Mouse (Mus musculus): ENCODE results near the gene Neurl1a. TPM values are rescaled to one million over a fixed set of nuclear protein-coding genes. Genes with fewer than 3 reads are reported as not detected.

The Neurl1a gene
- polyA plus RNA-seq, 1 experiment from 2014 or later: 5.4 TPM

GRCm38 (mm10) chr19:47174515-47174914 is 4.1 kb upstream of the Neurl1a start:
- Histone ChIP-seq H3K4me1 (replicated peaks) (peaks cover 8% of the 10 kb centered on the region), H3K9me3 (no peaks in the 10 kb centered on the region), H3K4me2 (replicated peaks) (no peak overlapping the region), H3K36me3 (no peaks in the 10 kb centered on the region), H3K9ac (no peak overlapping the region), H3K27ac (no peak overlapping the region), H3K27me3 (replicated peaks) (peaks cover 6% of the 10 kb centered on the region), H3K4me3 (replicated peaks) (no peak overlapping the region)
- ATAC-seq: no peak
- 54% methylated on average over 3 of the region's 3 CpGs for WGBS

GRCm38 (mm10) chr19:47175472-47175871 is 3.1 kb upstream of the Neurl1a start:
- H3K9me3 ChIP-seq: no peaks in the 10 kb centered on the region
- WGBS: 62% methylated on average over 2 of the region's 2 CpGs
- no peak for ATAC-seq
- no peak overlapping the region for H3K4me2 ChIP-seq (replicated peaks)
- H3K4me3 ChIP-seq (replicated peaks): no peak overlapping the region
- H3K36me3 ChIP-seq: no peaks in the 10 kb centered on the region
- no peak overlapping the region for H3K9ac ChIP-seq
- H3K4me1 ChIP-seq (replicated peaks): peaks cover 9% of the 10 kb centered on the region
- peaks cover 13% of the 10 kb centered on the region for H3K27me3 ChIP-seq (replicated peaks)
- H3K27ac ChIP-seq: no peak overlapping the region

- Histone ChIP-seq H3K9me3 (no peaks in the 10 kb centered on the region), H3K9ac (no peak overlapping the region), H3K27me3 (replicated peaks) (peaks cover 13% of the 10 kb centered on the region), H3K36me3 (no peaks in the 10 kb centered on the region), H3K27ac (no peak overlapping the region), H3K4me3 (replicated peaks) (no peak overlapping the region), H3K4me1 (replicated peaks) (peaks cover 9% of the 10 kb centered on the region), H3K4me2 (replicated peaks) (no peak overlapping the region)
- no peak for ATAC-seq
- WGBS: 69% methylated on average over 2 of the region's 2 CpGs
These were observed 1.6 kb upstream of the Neurl1a start for GRCm38 (mm10) chr19:47176916-47177505.

GRCm38 (mm10) chr19:47178001-47178400 is 619 bp upstream of the Neurl1a start:
- Histone ChIP-seq H3K27me3 (replicated peaks) (peaks cover 13% of the 10 kb centered on the region), H3K4me3 (replicated peaks) (peak overlapping the region; percentile 74; the same call in 1 of the 2 replicates), H3K36me3 (no peaks in the 10 kb centered on the region), H3K9me3 (no peaks in the 10 kb centered on the region), H3K9ac (no peak overlapping the region), H3K4me2 (replicated peaks) (peak overlapping the region; percentile 100), H3K27ac (no peak overlapping the region), H3K4me1 (replicated peaks) (peaks cover 9% of the 10 kb centered on the region)
- WGBS: 20% methylated on average over 10 of the region's 10 CpGs
- ATAC-seq: peak; percentile 66; the same call in 1 of the 2 replicates

GRCm38 (mm10) chr19:47179272-47179809 is 721 bp downstream of the Neurl1a start:
- peaks cover 9% of the 10 kb centered on the region for H3K4me1 ChIP-seq (replicated peaks)
- peak overlapping the region; percentile 70 for H3K9ac ChIP-seq
- H3K27me3 ChIP-seq (replicated peaks): peaks cover 13% of the 10 kb centered on the region
- H3K27ac ChIP-seq: peak overlapping the region; percentile 61; the same call in 1 of the 2 replicates
- no peaks in the 10 kb centered on the region for H3K36me3 ChIP-seq
- peak; percentile 54 for ATAC-seq
- peak overlapping the region; percentile 74 for H3K4me3 ChIP-seq (replicated peaks)
- peak overlapping the region; percentile 100 for H3K4me2 ChIP-seq (replicated peaks)
- WGBS: 2% methylated on average over 42 of the region's 42 CpGs
- H3K9me3 ChIP-seq: no peaks in the 10 kb centered on the region

- peak overlapping the region; percentile 100 for H3K4me2 ChIP-seq (replicated peaks)
- H3K9me3 ChIP-seq: no peaks in the 10 kb centered on the region
- peaks cover 13% of the 10 kb centered on the region for H3K27me3 ChIP-seq (replicated peaks)
- ATAC-seq: no peak
- peak overlapping the region; percentile 74 for H3K4me3 ChIP-seq (replicated peaks)
- WGBS: 18% methylated on average over 8 of the region's 8 CpGs
- peaks cover 9% of the 10 kb centered on the region for H3K4me1 ChIP-seq (replicated peaks)
- H3K27ac ChIP-seq: no peak overlapping the region
- no peaks in the 10 kb centered on the region for H3K36me3 ChIP-seq
- H3K9ac ChIP-seq: no peak overlapping the region
These were observed 1.4 kb downstream of the Neurl1a start for GRCm38 (mm10) chr19:47180011-47180410.

GRCm38 (mm10) chr19:47184221-47184620 is 5.6 kb downstream of the Neurl1a start:
- whole genome bisulfite sequencing: 68% methylated on average over 8 of the region's 8 CpGs
- H3K9ac ChIP-seq: no peak overlapping the region
- H3K9me3 ChIP-seq: no peaks in the 10 kb centered on the region
- H3K27ac ChIP-seq: no peak overlapping the region
- H3K4me1 ChIP-seq (replicated peaks): peaks cover 5% of the 10 kb centered on the region
- no peak overlapping the region for H3K4me3 ChIP-seq (replicated peaks)
- ATAC-seq: no peak
- no peak overlapping the region for H3K4me2 ChIP-seq (replicated peaks)
- H3K27me3 ChIP-seq (replicated peaks): peaks cover 10% of the 10 kb centered on the region
- no peaks in the 10 kb centered on the region for H3K36me3 ChIP-seq

- no peak for ATAC-seq
- Histone ChIP-seq H3K9me3 (no peaks in the 10 kb centered on the region), H3K4me2 (replicated peaks) (no peak overlapping the region), H3K9ac (no peak overlapping the region), H3K4me3 (replicated peaks) (no peak overlapping the region), H3K36me3 (no peaks in the 10 kb centered on the region), H3K27me3 (replicated peaks) (peaks cover 5% of the 10 kb centered on the region), H3K27ac (no peak overlapping the region), H3K4me1 (replicated peaks) (no peaks in the 10 kb centered on the region; the same call in 1 of the 2 replicates)
- WGBS: 50% methylated on average over 4 of the region's 4 CpGs
These were observed 6.1 kb downstream of the Neurl1a start for GRCm38 (mm10) chr19:47184736-47185135.

- ATAC-seq: no peak
- no peak overlapping the region for H3K4me3 ChIP-seq (replicated peaks)
- WGBS: 53% methylated on average over 15 of the region's 15 CpGs
- H3K4me2 ChIP-seq (replicated peaks): no peak overlapping the region
- no peaks in the 10 kb centered on the region for H3K4me1 ChIP-seq (replicated peaks)
- no peaks in the 10 kb centered on the region for H3K27me3 ChIP-seq (replicated peaks)
- no peaks in the 10 kb centered on the region for H3K36me3 ChIP-seq
- H3K27ac ChIP-seq: no peak overlapping the region
- H3K9ac ChIP-seq: no peak overlapping the region
- no peaks in the 10 kb centered on the region for H3K9me3 ChIP-seq
These were observed 8.1 kb downstream of the Neurl1a start for GRCm38 (mm10) chr19:47186514-47187275.

GRCm38 (mm10) chr19:47188515-47189128 is 10.0 kb downstream of the Neurl1a start:
- no peaks in the 10 kb centered on the region for H3K9me3 ChIP-seq
- H3K4me2 ChIP-seq (replicated peaks): no peak overlapping the region
- no peaks in the 10 kb centered on the region for H3K4me1 ChIP-seq (replicated peaks)
- no peaks in the 10 kb centered on the region for H3K27me3 ChIP-seq (replicated peaks)
- 75% methylated on average over 11 of the region's 11 CpGs for WGBS
- H3K9ac ChIP-seq: no peak overlapping the region
- H3K4me3 ChIP-seq (replicated peaks): no peak overlapping the region
- ATAC-seq: peak; percentile 62
- no peaks in the 10 kb centered on the region for H3K36me3 ChIP-seq
- no peak overlapping the region for H3K27ac ChIP-seq

- Histone ChIP-seq H3K4me2 (replicated peaks) (no peak overlapping the region), H3K36me3 (no peaks in the 10 kb centered on the region), H3K4me3 (replicated peaks) (no peak overlapping the region), H3K4me1 (replicated peaks) (no peaks in the 10 kb centered on the region), H3K27ac (no peak overlapping the region), H3K27me3 (replicated peaks) (no peaks in the 10 kb centered on the region), H3K9me3 (no peaks in the 10 kb centered on the region), H3K9ac (no peak overlapping the region)
- ATAC-seq: no peak
- WGBS: 96% methylated on average over 5 of the region's 5 CpGs
These were observed 13.5 kb downstream of the Neurl1a start for GRCm38 (mm10) chr19:47192158-47192557.

GRCm38 (mm10) chr19:47198671-47199350 is 20.2 kb downstream of the Neurl1a start:
- 79% methylated on average over 13 of the region's 13 CpGs for WGBS
- no peaks in the 10 kb centered on the region for H3K36me3 ChIP-seq
- H3K9ac ChIP-seq: no peak overlapping the region
- H3K4me3 ChIP-seq (replicated peaks): no peak overlapping the region
- no peaks in the 10 kb centered on the region for H3K27me3 ChIP-seq (replicated peaks)
- no peak overlapping the region for H3K27ac ChIP-seq
- no peak overlapping the region for H3K4me2 ChIP-seq (replicated peaks)
- no peaks in the 10 kb centered on the region for H3K9me3 ChIP-seq
- ATAC-seq: no peak
- peaks cover 9% of the 10 kb centered on the region; the same call in 1 of the 2 replicates for H3K4me1 ChIP-seq (replicated peaks)

All from intestine, embryonic 15.5 days (tissue).